Mouse (Mus musculus): Measurements from ENCODE around the gene Wdr35.

The Wdr35 gene

GRCm38 (mm10) chr12:8973820-8974465 lies at the start of gene Wdr35:
TSS of gene Wdr35 (plus strand) at chr12:8973892.
- DNase-seq (ENCODE audit: low read depth, low spot score), result peak; percentile 94

GRCm38 (mm10) chr12:8927652-8928051 lies 46.0 kb upstream of the Wdr35 start:
- no peak for DNase-seq (ENCODE audit: low read depth, low spot score)

DNA sequence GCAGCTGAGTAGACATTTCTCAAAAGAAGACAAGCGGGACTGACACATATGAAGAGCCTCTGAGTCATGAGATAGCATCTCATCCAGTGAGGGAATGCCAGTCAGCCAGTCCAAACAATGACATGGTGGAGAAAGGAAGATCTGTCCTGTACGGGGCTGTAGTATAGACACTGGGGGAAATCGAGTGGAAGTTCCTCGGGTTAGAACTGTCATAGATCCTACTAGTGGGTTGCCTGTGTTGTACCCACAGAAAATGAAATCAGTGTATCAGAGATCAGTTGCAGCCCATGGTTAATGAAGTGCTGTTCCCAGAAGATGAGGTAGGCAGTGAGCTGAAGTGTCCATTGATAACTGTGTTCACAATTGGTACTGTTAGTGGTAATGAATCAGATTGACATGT lies 44.9 kb upstream of the Wdr35 start:
- no peak for DNase-seq (ENCODE audit: low read depth, low spot score)

GRCm38 (mm10) chr12:8931083-8931482 lies 42.6 kb upstream of the Wdr35 start:
- no peak for DNase-seq (ENCODE audit: low read depth, low spot score)

DNA sequence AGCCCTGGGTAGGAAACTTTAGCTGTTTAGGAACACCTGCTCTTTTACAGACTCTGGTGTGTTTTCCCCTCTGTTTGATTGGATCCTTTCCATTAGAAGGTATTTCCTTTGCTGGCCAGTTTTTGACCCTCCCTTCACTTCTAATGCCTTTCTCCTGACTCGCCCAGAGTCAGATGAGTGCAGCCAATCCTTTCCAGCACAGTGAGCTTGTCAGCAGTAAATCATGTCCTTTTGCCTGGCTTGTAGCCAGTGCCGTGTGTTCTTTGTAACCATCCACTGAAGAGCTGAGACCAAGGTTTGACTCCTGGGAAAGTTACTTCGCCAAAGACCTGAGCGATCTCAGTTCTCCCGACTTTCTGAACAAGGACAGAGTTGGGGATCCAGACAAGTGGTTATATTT lies 38.3 kb upstream of the Wdr35 start:
- DNase-seq (ENCODE audit: low read depth, low spot score), result no peak

DNA sequence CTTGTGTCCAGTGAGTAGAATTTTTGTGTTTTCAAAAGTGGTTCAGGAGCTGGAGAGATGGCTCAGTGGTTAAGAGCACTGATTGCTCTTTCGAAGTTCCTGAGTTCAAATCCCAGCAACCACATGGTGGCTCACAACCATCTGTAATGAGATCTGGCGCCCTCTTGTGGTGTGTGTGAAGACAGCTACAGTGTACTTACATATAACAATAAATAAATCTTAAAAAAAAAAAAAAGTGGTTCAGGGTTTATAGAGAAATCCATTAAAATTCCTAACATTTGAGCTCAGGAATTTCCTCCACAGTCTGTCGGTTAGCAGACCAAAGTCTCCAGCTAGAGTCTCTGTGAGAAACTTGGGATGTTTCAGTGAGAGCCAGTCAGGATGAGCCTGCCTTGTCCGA lies 37.5 kb upstream of the Wdr35 start:
- DNase-seq (ENCODE audit: low read depth, low spot score), result peak; percentile 51

GRCm38 (mm10) chr12:8939490-8939889 lies 34.2 kb upstream of the Wdr35 start:
- DNase-seq (ENCODE audit: low read depth, low spot score), result no peak

- DNase-seq (ENCODE audit: low read depth, low spot score), result peak; percentile 28
Measured at GRCm38 (mm10) chr12:8940011-8941005, 33.4 kb upstream of the Wdr35 start.

- peak; percentile 74 for DNase-seq (ENCODE audit: low read depth, low spot score)
Measured at GRCm38 (mm10) chr12:8941131-8941615, 32.5 kb upstream of the Wdr35 start.

- peak; percentile 17 for DNase-seq (ENCODE audit: low read depth, low spot score)
Measured at GRCm38 (mm10) chr12:8941699-8942392, 31.8 kb upstream of the Wdr35 start.

GRCm38 (mm10) chr12:8947163-8947562 lies 26.5 kb upstream of the Wdr35 start:
- no peak for DNase-seq (ENCODE audit: low read depth, low spot score)

GRCm38 (mm10) chr12:8947714-8948464 lies 25.8 kb upstream of the Wdr35 start, which contains the start of gene Matn3:
TSS of gene Matn3 (plus strand) at chr12:8947929.
- DNase-seq (ENCODE audit: low read depth, low spot score), result peak; percentile 84

DNA sequence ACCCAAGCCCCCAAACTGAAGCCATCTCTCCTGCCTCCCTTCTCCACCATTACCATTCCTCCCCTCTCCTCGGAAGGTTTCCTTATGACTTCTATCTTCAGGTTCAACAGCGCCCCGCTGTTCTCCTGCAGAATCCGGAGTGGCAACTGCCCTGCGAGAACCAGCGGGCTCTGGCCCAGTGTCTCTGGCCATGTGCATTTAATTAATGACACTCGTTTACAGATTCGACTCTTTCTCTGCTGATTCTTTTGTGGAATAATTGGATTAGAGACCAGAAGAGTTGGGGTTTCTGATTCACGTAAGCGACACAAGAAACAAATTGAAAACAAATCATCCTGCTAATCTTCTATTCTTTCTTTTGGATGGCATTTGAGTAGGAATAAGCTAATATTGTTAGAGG lies 20.6 kb upstream of the Wdr35 start:
- DNase-seq (ENCODE audit: low read depth, low spot score), result no peak

GRCm38 (mm10) chr12:8954161-8954561 lies 19.5 kb upstream of the Wdr35 start:
- no peak for DNase-seq (ENCODE audit: low read depth, low spot score)

DNA sequence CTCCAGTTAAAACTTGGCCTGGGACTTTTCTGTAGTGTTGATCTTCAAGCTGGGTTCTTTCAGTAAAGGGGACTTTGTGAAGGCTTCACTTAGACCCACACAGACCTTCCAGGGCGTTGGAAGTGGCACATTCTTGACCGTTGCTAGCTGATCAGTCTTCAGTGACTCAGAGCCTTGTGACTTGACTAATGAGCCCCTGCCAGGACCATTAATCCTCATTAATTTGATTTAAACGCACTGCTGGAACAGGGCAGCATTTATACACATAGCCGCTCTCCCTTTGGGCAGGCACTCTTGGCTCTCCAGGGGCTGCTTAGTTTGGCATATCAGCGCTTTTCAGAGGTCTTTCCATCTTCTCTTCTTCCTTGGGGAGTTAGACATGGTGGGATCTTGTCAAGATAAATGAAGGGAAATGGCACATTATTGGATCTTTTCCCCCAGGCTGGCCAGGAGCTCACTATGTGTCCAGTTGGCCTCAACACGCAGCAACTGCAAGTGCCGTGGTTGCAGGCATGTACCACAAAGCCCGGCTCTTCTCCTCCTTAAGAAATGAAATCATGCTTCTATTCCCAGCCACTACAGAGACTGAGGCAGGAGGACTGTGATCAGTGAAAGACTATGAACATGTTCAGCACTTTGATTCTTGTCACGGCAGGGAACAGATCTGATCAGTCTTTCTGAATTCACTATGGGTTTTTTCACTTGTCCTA lies 11.9 kb upstream of the Wdr35 start:
- DNase-seq (ENCODE audit: low read depth, low spot score), result no peak

- peak; percentile 78 for DNase-seq (ENCODE audit: low read depth, low spot score)
Measured at GRCm38 (mm10) chr12:8969828-8970227, 3.9 kb upstream of the Wdr35 start.

- DNase-seq (ENCODE audit: low read depth, low spot score), result peak; percentile 66
Measured at GRCm38 (mm10) chr12:8975076-8975475, 1.4 kb downstream of the Wdr35 start.

- DNase-seq (ENCODE audit: low read depth, low spot score), result no peak
Measured at GRCm38 (mm10) chr12:8993231-8993630, 19.5 kb downstream of the Wdr35 start.

DNA sequence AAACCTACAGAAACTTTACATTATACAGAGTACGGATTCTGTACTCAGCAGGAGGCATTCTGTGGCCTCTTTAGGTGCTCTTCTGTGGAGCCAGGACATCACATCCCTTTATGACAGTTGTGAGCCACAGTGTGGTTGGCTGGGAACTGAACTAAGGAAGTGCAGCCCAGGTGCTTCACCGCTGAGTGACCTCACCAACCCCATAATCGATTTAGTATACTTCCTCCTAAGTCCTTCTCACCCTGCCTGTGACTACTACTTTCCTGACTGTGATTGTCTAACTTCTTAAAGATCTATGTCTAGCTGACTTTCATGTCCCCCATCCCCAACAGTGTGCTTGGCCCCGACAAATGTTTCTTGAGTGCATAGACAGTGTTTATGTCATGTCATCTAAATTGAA lies 24.6 kb downstream of the Wdr35 start:
- no peak for DNase-seq (ENCODE audit: low read depth, low spot score)

DNA sequence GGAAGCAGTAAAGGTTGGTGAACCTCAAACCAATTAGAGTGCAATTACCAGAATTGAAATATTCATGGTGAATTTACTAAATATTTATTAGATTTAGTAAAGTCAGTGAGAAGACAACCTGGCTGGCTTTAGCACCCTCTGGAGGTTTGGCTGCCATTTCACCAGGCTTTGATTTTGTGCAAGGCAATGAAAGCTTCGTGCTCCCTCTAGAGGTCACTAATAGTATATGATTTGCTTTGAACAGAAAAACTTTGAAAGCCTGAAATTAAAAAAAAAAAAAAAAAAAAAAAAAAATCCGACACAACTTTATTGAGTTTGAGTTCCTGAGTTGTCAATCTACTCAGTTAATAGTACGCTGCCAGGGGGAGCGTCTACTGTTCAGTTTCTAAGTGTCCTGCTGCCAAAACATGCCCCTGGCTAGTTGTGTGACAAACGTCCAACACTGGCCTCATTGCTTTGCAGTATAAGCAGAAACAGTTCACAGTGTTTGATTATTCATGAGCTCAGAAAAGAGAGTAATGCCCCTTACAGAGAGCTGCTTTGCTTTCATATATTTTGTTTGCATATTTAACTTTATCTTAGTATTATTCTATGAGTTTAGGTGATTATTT lies 28.5 kb downstream of the Wdr35 start:
- DNase-seq (ENCODE audit: low read depth, low spot score), result peak; percentile 82
